Mouse (Mus musculus) liver, adult 2 months (tissue): ENCODE results near the gene Plbd2. TPM values are rescaled to one million over a fixed set of nuclear protein-coding genes. Genes with fewer than 3 reads are reported as not detected.

Source experiments
- DNase-seq: peaks from one replicate; pipeline ENCODE4 v3.0.0-alpha.2; 2011; ENCODE audit warnings: low read depth, low spot score; ENCODE audit errors: extremely low read depth
- H3K27ac ChIP-seq: fragments of 200-500 bp; replicated peaks from 2 replicates; pipeline ENCODE4 v1.5.1; 2012; ENCODE audit warnings: low read depth, mild to moderate bottlenecking, control low read depth, inconsistent platforms, low read length; ENCODE audit not compliant: insufficient read depth
- H3K27me3 ChIP-seq: fragments of 200-500 bp; 2 replicates; pipeline ENCODE4 v1.6.1; 2012; ENCODE audit warnings: mild to moderate bottlenecking, moderate library complexity, low read length, inconsistent platforms; ENCODE audit not compliant: control insufficient read depth, insufficient read depth
- H3K36me3 ChIP-seq: fragments of 200-500 bp; 2 replicates; pipeline ENCODE4 v1.6.1; 2012; ENCODE audit warnings: low read length, inconsistent platforms; ENCODE audit not compliant: control insufficient read depth, insufficient read depth
- H3K4me1 ChIP-seq: fragments of 200-500 bp; 2 replicates; pipeline ENCODE4 v1.6.1; 2011; ENCODE audit warnings: low read length; ENCODE audit not compliant: control insufficient read depth, insufficient read depth
- H3K4me3 ChIP-seq: fragments of 200-500 bp; 2 replicates; pipeline ENCODE4 v1.5.1; 2011; ENCODE audit warnings: low read depth, mild to moderate bottlenecking, control low read depth, low read length, moderate library complexity; ENCODE audit not compliant: insufficient read depth
- H3K79me2 ChIP-seq: fragments of 200-500 bp; 2 replicates; pipeline ENCODE4 v1.6.1; 2012; ENCODE audit warnings: inconsistent platforms, mild to moderate bottlenecking, low read length, moderate library complexity; ENCODE audit not compliant: control insufficient read depth, insufficient read depth
- H3K9ac ChIP-seq: fragments of 200-500 bp; 2 replicates; pipeline ENCODE4 v1.6.1; 2012; ENCODE audit warnings: low read depth, mild to moderate bottlenecking, control low read depth, inconsistent platforms, low read length
- CTCF ChIP-seq: fragments of 200-500 bp; IDR thresholded peaks from 2 replicates; pipeline ENCODE4 v1.5.1; 2011; ENCODE audit warnings: low read depth, low read length, control low read depth
- POLR2A ChIP-seq: fragments of 200-500 bp; IDR thresholded peaks from 2 replicates; pipeline ENCODE4 v1.6.1; 2011; ENCODE audit warnings: low read length, control low read depth; ENCODE audit not compliant: insufficient read depth; ENCODE audit errors: extremely low read depth
- WGBS: fragments of 180-500 bp; shearing (Covaris S2); methylation state at CpG from one replicate; pipeline ENCODE4 v1.1.7; 2018; 5-methylcytosine and 5-hydroxymethylcytosine counted together
- polyA plus RNA-seq: library from polyadenylated mRNA; depleted of rRNA; stranded (reverse); fragments of >200 nt; gene quantifications from 2 replicates; pipeline ENCODE4 v1.2.3, GENCODE M21; 2012; rRNA removed
- total RNA-seq: library from RNA; depleted of rRNA; stranded (reverse); fragments of >200 nt; gene quantifications from 2 replicates; pipeline ENCODE4 v1.2.3, GENCODE M21; 2014; rRNA removed

The Plbd2 gene
- total RNA-seq (18.1 and 28.9 TPM in 2 replicates), polyA plus RNA-seq (41.9 and 42.0 TPM in 2 replicates)

- WGBS = under 1% methylated on average over 55 of the region's 55 CpGs
- TF ChIP-seq CTCF (no peak), POLR2A (peak; percentile 80)
- H3K27ac ChIP-seq = peak within 1 kb of the TSS; percentile 67
Observed at GRCm38 (mm10) chr5:120503144-120503795, at the start of gene Plbd2. TSS of gene Plbd2 (minus strand) at chr5:120503625.

GRCm38 (mm10) chr5:120550673-120551072 is 47.2 kb upstream of the Plbd2 start:
- Histone ChIP-seq H3K9ac (no peak overlapping the region), H3K4me1 (no peaks in the 10 kb centered on the region), H3K27me3 (no peaks in the 10 kb centered on the region), H3K36me3 (peaks cover 44% of the 10 kb centered on the region), H3K4me3 (no peak overlapping the region), H3K79me2 (no peaks in the 10 kb centered on the region), H3K27ac (no peak overlapping the region)
- DNase-seq = no peak
- no peak for TF ChIP-seq CTCF
- TF ChIP-seq POLR2A = no peak
- 99% methylated on average over 5 of the region's 5 CpGs for WGBS

More at GRCm38 (mm10) chr5:120503144-120503795, at the start of gene Plbd2:
- H3K27me3 ChIP-seq = no peaks in the 10 kb centered on the region
- no peaks in the 10 kb centered on the region for H3K36me3 ChIP-seq
- H3K4me1 ChIP-seq = peaks cover 14% of the 10 kb centered on the region
- H3K79me2 ChIP-seq = peaks cover 16% of the 10 kb centered on the region; the same call in 1 of the 2 replicates
- H3K4me3 ChIP-seq = peak within 1 kb of the TSS; percentile 76
- peak within 1 kb of the TSS; percentile 88 for H3K9ac ChIP-seq
- no peak for DNase-seq

- no peak overlapping the region for H3K4me3 ChIP-seq
- H3K4me1 ChIP-seq = no peaks in the 10 kb centered on the region
- no peak overlapping the region for H3K9ac ChIP-seq
- H3K36me3 ChIP-seq = peaks cover 43% of the 10 kb centered on the region
- 57% methylated on average over 5 of the region's 5 CpGs for WGBS
- no peak for TF ChIP-seq POLR2A
- H3K27me3 ChIP-seq = no peaks in the 10 kb centered on the region
- no peak for DNase-seq
- H3K27ac ChIP-seq = no peak overlapping the region
- H3K79me2 ChIP-seq = no peaks in the 10 kb centered on the region
Observed at GRCm38 (mm10) chr5:120550137-120550536, 46.7 kb upstream of the Plbd2 start.

- H3K79me2 ChIP-seq = no peaks in the 10 kb centered on the region
- H3K4me1 ChIP-seq = no peaks in the 10 kb centered on the region
- H3K9ac ChIP-seq = no peak overlapping the region
- TF ChIP-seq POLR2A = no peak
- no peak overlapping the region for H3K27ac ChIP-seq
- H3K36me3 ChIP-seq = peaks cover 39% of the 10 kb centered on the region
- DNase-seq = no peak
- H3K27me3 ChIP-seq = no peaks in the 10 kb centered on the region
- WGBS = 90% methylated on average over 11 of the region's 11 CpGs
- H3K4me3 ChIP-seq = no peak overlapping the region
Observed at GRCm38 (mm10) chr5:120548236-120548850, 44.9 kb upstream of the Plbd2 start.

GRCm38 (mm10) chr5:120536632-120537031 is 33.2 kb upstream of the Plbd2 start:
- WGBS = 83% methylated on average over 5 of the region's 5 CpGs
- DNase-seq = no peak
- no peak overlapping the region for H3K4me3 ChIP-seq
- no peaks in the 10 kb centered on the region for H3K79me2 ChIP-seq
- H3K27ac ChIP-seq = no peak overlapping the region
- H3K36me3 ChIP-seq = peaks cover 16% of the 10 kb centered on the region
- no peaks in the 10 kb centered on the region for H3K27me3 ChIP-seq
- TF ChIP-seq CTCF (no peak), POLR2A (no peak)
- peaks cover 7% of the 10 kb centered on the region for H3K4me1 ChIP-seq
- H3K9ac ChIP-seq = no peak overlapping the region

GRCm38 (mm10) chr5:120536046-120536445 is 32.6 kb upstream of the Plbd2 start:
- Histone ChIP-seq H3K27me3 (no peaks in the 10 kb centered on the region), H3K4me1 (peaks cover 12% of the 10 kb centered on the region), H3K36me3 (peaks cover 14% of the 10 kb centered on the region), H3K79me2 (no peaks in the 10 kb centered on the region), H3K4me3 (no peak overlapping the region), H3K27ac (no peak overlapping the region), H3K9ac (no peak overlapping the region)
- WGBS = 84% methylated on average over 13 of the region's 13 CpGs
- TF ChIP-seq CTCF = no peak
- TF ChIP-seq POLR2A = no peak
- DNase-seq = no peak
